Mouse (Mus musculus) natural killer cell, adult 2 months (primary cell): ENCODE data around the gene Cnp.
"Not testable (repeated sequence)": the region's sequence is repeated elsewhere in the genome, so short reads cannot be mapped to it uniquely, and the experiment has no call there.

Experiments used
- DNase-seq, 2 experiments: peaks; one replicate each; pipeline ENCODE4 v3.0.0; 2022; ENCODE audit warnings: low spot score in 2 of 2

Cnp gene

DNA sequence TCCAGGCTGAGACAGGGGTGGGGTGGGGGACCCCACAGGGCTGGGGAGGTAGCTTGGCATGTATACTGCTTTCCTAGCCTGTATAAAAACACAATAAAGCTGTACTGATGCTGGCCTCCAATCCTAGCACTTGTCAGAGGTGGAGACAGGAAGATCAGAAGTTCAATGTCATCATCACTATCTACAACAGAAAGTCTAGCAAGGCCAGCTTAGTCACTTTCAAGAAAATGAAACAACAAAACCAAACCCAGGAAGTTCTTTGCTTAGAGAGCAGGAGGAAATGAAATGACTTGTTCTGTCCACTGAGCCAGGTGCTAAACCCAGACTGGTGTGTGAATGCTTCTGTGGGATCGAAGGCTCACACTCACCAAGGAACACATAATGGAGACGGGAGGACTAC lies 13.8 kb downstream of the Cnp start:
- no peak for DNase-seq

DNA sequence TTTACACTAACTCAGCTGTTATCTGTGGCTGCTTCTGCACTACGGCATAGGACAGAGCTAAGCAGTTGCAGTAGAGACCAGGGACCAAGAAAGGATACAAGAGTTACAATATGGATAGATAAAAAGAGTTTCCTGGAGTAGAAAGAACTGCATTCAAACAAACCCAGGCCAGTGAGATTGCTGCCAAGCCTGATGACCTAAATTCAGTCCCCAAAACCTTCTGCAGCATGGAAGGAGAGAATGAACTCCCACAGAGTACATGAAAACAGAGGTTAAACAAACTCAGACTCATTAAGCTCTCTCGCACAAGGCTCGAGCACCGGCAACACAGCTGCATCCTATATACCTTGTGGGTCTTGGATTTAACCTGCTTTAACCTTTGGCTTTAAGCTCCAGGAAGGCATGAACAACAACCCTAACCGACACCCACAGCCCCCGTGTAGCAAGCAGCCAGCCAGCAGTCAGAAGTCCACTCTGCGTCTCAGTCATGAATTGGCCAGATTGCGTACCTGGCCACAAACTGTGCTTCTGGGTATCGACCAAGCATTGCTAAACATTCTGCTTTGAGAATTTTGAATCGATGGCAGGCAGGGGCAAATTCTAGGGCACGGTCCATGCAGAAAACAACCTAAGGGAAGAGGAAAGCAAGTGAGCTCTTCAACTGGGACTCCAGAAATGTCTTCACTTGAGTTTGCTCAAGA lies 17.8 kb downstream of the Cnp start:
- DNase-seq, result no peak

DNA sequence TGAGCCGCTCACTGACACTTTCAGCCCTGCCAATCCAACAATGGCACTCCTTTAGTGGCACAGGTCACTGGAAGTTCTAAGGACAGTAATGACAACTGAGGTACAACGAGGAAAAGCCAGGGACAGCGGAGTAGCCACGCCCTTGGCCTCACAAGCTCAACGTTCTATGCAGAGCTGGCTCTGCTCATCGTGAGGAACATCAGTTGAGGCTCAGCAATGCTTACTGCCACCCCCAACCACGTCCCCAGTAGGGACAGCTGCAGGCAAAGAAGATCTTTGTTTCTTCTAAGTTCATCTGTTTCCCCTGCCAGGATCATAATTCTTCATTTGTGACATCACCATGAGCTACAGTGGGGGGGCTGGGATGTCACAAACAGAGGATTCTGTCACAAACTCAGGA lies 19.9 kb downstream of the Cnp start:
- no peak for DNase-seq

DNA sequence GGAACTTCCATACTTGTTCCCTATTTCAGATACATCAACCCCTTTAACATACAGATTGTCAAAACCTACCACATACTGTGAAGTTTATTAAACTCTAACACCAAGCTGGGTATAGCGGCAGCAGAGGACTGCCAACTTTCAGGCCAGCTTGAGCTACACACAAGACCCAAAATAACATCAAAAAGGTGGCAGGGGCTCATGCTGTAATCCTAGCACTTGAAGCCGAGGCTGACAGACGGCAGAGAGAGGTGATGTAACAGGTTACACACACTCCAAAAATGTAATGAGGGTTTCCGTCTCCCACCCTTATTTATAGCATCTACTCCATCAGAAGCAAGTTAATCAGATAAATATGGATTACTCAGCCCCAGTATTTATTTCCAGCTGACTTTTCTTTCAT lies 20.8 kb downstream of the Cnp start:
- no peak for DNase-seq

DNA sequence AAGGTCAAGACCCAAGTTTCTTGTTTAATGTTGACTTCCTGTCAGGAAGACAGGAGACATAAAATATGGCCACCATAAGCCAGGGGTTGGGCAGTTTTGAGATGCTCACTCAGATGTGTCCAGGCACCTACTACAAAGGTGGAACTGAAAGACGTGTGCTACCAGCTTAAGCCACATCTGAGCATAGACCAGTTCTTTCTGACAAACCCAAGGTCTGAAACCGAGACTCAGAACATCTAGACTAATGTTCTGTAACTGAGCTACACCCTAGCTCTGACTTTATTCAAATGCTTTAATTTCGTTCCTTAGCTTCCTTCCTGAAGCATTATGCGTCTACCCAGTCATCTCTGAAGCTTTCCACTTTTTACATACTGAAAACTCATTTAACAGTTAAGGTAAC lies 23.4 kb downstream of the Cnp start:
- no peak for DNase-seq

DNA sequence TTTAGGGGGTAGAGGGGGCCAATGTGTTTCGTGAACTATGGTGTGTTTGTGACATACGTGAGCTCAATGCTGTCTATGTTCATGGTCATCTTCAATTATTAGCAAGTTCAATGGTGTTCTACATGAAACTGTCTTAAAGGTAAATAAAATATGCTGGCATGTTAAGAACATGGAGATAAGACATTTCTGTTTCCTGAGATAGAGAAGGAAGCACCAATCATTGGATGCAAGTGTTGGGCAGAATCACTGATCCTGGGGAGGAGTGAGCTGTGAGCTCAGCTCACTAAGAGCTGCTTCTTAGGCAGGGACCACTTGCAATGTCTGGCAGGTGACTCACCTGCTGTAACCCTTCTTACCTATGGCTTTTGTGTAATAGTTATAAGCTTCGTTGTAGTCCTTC lies 26.7 kb downstream of the Cnp start:
- no peak for DNase-seq

DNA sequence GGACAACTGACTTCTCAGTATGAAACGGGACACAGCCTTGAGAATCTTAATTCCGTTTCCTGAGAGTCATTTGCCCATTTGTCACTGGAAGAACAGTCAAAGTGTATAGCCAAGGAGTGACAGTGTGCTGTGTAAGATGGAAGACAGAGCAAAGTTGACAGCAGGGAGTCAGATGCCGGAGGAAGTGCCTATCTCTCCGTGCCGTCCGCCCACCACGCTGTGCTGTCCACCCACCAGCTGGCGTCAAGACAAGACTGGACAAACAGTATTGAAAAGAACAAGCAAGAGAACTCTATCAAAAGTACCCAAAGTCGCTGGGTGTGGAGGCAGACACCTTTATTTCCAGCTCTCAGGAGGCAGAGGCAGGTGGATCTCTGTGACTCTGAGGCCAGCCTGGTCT lies 28.5 kb downstream of the Cnp start:
- no peak for DNase-seq

DNA sequence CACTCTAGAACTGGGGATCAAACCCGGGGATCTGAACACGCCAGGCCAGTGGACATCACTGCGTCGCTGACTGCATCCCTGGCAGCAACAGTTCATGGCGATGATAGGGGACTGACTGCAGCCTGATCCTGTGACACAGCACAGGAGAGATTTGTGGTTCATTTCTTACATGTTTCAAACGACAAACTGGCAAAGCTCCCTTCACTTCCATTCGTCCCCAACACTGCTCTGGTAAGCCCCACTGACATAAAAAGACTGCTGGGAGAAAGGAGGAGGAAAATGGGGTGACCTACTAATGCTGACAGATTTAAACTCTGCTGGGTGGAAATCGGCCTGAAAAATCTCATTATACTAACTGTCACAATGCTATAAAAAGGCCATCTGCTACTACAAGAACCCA lies 29.1 kb downstream of the Cnp start:
- no peak for DNase-seq

DNA sequence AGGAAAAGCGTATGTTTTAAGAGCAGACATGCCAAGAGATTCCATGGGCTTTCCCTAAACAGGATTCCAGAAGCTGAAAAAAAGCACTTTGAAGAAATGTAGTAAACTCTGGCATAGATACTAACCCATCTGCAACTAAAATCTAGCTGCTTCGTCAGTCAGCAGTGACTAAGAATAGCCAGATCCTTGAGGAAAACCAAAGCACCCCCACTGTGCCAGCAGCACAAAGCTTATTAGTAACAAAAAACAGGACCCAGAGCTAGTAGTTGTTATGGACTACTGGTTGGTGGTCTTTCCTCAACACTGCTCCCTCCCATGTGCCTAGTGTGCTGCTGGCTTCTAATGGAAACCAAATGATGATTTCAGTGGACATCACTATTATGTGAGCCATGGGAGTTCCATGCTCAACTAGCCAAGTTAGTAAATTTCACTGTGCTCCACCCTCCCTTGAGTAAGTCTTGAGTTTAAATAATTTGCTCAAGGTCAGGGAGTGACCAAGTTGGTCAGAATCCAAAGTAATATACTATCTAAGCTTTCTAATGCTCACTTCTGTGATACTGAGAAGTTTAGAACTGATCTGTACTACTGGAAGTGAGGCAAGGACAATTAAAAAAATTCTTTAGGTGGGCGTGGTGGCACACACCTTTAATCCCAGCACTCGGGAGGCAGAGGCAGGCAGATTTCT lies 29.8 kb downstream of the Cnp start:
- no peak for DNase-seq

DNA sequence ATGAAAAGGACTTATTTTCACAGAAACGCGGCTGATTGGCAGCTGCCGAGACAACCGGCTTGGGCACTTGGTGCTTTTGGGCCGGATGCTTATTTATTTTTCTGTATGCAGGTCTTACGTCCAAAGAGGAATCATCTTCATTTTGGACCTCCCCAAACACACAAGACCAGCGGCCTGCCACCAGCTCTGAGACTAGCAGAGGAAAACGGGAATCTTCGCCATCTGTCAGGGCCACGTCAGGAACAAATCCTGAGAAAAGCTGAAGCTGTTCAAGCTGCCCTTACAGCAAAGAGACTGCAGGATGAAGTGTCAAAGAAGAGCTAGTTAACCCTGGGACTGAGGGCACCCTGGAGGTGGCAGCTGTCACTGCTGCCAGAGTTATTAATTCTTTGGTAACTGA lies 30.7 kb downstream of the Cnp start:
- no peak for DNase-seq

DNA sequence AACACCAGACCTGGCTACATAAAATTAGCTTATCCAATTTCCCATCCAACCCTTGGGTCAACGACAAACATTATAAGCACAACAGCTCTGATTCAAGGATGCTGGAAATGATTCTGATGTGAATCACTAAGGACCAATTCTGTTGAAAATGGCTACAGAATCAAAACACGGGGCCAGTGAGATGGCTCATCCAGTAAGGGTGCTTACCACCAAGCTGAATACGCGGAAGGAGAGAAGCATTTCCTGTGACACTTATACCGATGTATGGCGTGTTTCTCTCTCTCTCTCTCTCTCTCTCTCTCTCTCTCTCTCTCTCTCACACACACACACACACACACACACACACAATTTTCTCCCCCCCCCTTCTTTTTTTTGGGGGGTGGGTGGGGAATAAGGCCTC lies 32.4 kb downstream of the Cnp start:
- no peak for DNase-seq

DNA sequence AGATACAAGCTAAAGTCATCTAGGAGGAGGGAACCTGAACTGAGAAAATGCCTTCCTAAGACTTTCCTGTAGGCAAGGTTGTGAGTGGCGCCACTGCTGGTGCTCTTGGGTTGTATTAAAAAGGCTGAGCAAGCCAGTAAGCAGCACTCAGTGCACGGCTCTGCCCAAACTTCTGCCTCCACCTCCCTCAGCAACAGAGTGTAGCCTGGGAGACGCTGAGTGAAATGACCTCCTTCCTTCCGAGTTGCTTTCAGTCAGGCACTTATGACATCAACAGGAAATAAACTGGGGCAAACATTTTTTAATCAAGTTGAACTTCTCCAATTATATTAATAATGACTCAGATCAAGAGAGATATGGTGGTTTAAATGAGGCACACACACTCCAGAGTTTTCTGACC lies 34.1 kb downstream of the Cnp start:
- no peak for DNase-seq

DNA sequence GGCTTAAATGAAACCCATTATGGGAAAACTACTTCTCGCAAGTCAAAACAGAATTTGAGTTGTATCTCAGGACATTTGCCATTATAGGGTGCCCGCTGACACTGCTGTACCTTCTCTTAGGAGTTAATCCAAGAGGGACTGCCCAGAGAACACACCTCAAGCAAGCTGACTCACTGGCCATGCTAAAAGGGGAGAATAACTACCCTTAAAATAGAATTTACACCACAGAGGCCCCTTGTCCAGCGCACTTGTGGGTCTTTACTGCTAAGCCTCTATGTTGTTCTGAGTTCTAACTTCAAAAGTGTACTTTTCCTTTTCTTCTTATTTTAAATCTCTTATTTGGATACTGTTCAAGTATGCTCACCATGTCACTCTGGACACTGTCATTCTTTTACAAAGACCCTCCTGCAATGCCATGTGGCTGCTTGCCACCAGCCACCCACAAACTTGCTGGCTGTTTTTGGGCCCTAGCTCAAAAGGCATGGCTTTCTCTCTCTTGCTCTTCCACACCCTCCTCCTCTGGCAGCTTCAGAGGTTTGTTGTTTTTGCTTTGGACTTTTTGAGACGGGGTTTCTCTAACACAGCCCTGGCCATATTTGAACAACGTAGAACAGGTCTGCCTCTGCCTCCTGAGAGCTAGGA lies 34.8 kb downstream of the Cnp start:
- DNase-seq, result no peak

DNA sequence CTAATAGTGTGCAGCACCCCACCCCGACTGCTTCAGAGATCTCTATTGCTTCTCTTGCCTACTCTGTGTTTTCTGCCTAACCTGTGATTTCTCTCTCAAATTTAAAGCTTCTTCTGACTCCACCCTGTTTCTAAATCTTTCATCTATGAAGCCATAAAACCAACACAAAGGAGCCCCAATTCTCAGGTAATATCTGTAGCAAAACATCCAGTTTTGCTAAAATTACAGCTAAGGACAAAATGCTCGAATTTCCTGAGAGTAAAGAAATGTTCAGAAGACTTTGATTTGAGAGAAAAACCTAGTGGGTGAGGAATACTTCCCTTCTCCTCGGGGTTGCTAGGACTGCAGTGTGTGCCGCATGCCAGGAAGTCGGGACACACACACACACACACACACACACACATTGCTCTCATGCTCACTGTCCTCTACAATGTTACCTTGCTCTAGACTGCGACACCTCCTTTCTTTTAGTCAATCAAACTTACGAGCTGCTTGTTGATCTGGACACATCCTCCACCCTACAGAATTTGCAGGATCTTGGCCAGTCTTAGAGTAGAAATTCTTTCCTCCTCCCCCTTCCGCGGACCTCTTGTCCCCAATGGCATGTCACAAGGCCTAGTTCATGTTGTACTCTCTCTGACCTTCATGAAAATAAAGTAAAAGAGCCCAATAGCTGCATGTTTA lies 35.4 kb downstream of the Cnp start:
- no peak for DNase-seq

DNA sequence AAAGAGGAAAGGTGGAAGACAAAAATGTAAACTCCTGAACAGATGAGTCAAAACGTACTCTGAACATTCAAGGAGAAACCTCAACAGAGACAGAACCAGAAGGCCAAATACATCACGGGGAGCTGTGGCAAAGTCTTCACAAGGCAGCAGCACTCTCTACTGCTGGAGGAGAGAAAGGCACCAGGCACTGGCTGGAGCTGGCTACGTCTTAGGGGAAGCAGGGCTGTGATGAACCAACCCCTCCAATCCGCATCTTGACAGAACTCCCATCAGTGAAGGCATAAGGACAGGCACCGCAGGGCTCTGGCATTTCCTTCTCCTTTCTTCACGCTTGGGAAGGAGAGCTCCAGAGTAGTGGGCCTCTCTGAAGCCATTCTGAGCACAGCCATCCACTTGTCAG lies 36.9 kb downstream of the Cnp start:
- no peak for DNase-seq

DNA sequence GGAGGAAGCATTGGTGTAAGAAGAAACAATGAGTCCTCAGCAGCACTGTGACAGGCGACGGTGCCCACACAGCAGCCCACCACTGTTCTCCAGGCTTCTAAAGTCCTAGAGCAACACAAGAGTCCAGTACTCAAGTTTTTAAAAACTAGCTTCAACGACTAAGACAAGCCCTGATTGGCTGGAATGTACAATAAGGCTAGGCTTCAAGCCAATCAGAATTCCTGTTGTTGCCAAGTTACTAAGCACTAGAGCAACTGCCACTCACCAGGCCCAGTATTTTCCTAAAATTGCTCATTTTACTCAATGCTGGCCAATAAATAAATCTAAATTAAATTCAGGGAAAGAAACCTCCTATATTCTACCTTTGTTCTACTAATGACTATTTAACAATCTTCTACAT lies 38.5 kb downstream of the Cnp start:
- no peak for DNase-seq

DNA sequence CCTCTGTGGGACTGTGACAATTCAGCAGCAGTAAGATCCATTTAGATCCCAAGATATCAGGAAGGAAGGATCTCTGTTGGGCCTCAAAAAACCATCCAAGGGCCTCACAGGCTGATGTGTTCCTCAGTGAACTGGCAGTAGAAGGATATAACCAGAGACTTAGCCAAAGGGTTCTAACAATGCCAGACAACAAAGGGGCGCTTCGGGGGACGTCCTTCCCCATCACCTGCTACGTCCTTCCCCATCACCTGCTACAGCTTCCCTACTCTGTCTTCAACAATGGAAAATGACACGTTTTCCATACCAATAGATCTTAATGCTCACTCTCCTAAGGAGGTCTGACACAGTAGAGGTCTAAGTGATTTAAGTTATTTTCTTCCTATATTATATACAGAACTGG lies 41.6 kb downstream of the Cnp start:
- no peak for DNase-seq

DNA sequence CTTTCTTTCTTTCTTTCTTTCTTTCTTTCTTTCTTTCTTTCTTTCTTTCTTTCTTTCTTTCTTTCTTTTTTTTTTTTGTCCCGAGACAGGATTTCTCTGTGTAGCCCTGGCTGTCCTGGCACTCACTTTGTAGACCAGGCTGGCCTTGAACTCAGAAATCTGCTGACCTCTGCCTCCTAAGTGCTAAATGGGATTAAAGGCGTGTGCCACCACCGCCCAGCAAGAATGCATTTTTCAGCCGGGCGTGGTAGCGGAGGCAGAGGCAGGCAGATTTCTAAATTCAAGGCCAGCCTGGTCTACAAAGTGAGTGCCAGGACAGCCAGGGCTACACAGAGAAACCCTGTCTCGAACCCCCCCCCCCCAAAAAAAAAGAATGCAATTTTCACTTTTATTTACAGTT lies 42.1 kb downstream of the Cnp start:
- DNase-seq, result not testable (repeated sequence)

DNA sequence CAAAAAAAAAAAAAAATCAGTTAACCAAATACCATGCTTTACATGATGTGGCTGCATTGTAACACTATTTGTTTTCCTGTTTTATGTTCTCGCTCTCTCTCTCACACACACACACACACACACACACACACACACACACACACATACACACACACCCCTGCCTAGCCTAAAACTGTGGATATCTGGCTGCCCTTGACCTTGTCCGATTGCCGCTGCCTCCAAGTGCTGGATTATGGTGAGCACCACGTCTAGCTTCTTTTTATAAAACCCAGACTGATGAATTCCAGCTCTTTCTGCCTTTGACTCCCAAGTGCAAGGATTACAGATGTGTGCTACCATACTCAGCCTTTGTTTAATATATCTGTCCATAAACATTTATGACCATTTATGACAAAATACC lies 42.8 kb downstream of the Cnp start:
- no peak for DNase-seq

DNA sequence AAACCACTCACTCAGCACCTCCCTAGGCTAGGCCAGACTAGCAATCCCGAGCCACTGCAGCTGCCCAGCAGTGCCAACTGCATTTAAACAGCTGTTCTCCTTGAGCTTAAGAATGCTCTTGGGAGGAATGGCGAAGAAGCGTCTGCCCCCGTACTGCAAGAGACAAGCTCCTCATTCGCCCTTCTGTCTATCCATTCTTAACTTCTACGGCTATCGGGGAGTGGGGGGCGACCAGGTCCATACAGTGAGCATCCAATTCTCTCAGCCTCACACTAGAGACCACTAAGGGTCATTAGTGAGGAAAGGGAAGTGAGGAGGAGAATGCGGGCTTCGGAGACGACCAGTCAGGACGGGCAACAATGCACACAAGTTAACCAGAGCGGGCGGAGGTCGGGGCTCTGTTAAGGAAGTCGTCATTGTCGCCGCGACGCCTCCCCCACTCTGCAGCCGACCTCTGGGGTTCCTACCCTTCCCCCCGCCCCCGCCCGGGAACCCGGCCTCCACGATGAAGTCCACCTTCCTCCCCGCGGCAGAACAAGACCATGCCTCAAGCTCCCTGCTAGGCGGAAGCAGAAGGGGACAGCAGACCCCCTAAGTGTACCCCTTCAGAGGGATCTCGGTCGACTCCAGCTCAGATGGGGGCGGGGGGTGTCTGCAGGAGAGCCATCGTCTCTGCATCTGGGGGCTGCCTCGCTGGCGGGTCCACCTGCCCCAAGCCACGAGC lies 44.2 kb downstream of the Cnp start, which contains the start of gene Nkiras2:
TSS of gene Nkiras2 (plus strand) at position 484 of the 724 bp plus-strand sequence.
- peak; percentile 49 to 64 for DNase-seq

DNA sequence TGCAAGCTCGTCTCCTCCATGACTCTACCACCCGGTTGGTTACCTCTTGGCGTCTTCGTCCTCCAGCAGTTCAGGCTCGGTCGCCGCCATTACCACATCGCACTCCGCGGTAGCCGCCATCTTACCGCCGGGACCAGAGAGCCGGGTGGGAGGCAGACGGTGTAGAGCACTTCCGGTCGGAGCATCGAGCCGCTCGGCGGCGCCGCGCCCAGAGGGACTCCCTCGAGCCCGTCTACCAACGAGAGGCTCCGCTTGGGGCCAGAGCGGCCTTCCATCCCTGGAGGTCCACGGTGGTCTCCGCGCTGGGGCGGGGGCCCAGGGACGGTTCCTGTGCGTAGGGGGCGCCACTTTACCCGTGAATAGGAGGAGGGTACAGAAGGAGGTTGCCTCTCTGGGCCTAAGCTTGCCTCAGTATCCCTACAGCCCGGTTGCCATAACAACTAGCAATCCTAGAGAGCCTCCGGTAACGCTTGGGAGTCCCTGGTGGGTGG lies 44.8 kb downstream of the Cnp start:
- DNase-seq, result peak; percentile 89 to 93

DNA sequence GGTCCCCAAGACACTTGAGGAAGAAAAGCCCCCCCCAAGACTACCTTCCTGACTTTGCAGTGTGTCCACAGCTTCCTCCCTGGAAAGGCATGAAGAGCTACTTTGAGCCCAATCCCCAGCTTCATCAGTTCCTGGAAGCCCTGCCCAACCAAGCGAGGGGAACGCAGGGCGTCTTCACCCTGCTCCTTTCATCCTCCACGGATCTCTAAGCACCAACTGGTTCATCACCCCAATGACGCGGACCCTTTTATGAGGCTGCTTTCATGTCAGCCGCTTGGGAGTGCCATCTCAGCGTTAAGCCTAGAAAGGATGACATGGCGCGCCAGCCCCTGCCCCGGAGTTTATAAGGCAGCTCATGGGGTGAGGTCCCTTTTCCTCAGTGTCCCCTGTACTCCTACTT lies 45.3 kb downstream of the Cnp start, which contains the start of gene Dnajc7:
TSS of gene Dnajc7 (minus strand) at position 187 of the 400 bp plus-strand sequence.
- DNase-seq, result no peak
